ENCODE assay signal across 9 mouse cellular contexts in genomic region chr7:24299823-24300481, GRCm38 (mm10). TPM values are rescaled to one million over a fixed set of nuclear protein-coding genes. Genes with fewer than 3 reads are reported as not detected.
A peak's percentile ranks its signal among the peaks of the same experiment; 100 is the strongest.
DNase-seq lines count a peak whose midpoint lies in the region; ATAC-seq lines count a peak whose summit lies in the region.
"Had no signal": no experiment of that assay in that cellular context is flagged by ENCODE, and none has a peak within 500 bp of the region (broad histone marks: within the 10 kb centered on the region; RNA-seq: fewer than 3 reads in every experiment).

No protein-coding gene starts in this region.

- peak overlapping the region; percentile 79 for H3K4me3 ChIP-seq in kidney, embryonic 15.5 days (replicated peaks)
- peak overlapping the region; percentile 51 for H3K4me3 ChIP-seq in midbrain, embryonic 11.5 days (ENCODE audit: low read depth, low read length)

- peaks cover 54% of the 10 kb centered on the region for H3K36me3 ChIP-seq in kidney, embryonic 15.5 days
- H3K36me3 ChIP-seq in midbrain, embryonic 11.5 days (ENCODE audit: control insufficient read depth, insufficient read depth, low read length), result peaks cover 12% of the 10 kb centered on the region

- peak; percentile 29 for DNase-seq in right cerebral cortex, postnatal 4 days
- no peak for DNase-seq in right cerebral cortex, postnatal 14 days
- DNase-seq in cerebellum, adult 9-11 months, result peak; percentile 75
- peak; percentile 91 for DNase-seq in midbrain, embryonic 11.5 days (ENCODE audit: low spot score, missing footprints)
- DNase-seq in adipocyte (ENCODE audit: low spot score), result no peak

- peak overlapping the region; percentile 52 for H3K9ac ChIP-seq in kidney, embryonic 15.5 days
- H3K9ac ChIP-seq in midbrain, embryonic 11.5 days (ENCODE audit: low read length), result peak overlapping the region; percentile 72

- under 1% methylated on average over 18 of the region's 18 CpGs for WGBS in kidney, embryonic 15.5 days
- under 1% methylated on average over 18 of the region's 18 CpGs for WGBS in midbrain, embryonic 11.5 days

- peak overlapping the region; percentile 97 for H3K27ac ChIP-seq in kidney, embryonic 15.5 days
- peak overlapping the region; percentile 30; the same call in 1 of the 2 replicates for H3K27ac ChIP-seq in midbrain, embryonic 11.5 days (ENCODE audit: low read depth, low read length)

- peak; percentile 36; the same call in 1 of the 2 replicates for ATAC-seq in granulocyte monocyte progenitor cell, adult 5-6 weeks (replicated peaks; ENCODE audit: poor library complexity, severe bottlenecking)
- ATAC-seq in kidney, embryonic 15.5 days (replicated peaks; ENCODE audit: low FRiP score), result peak; percentile 12; the same call in 1 of the 2 replicates
- peak; percentile 45 for ATAC-seq in midbrain, embryonic 11.5 days (ENCODE audit: low FRiP score)
- no peak for ATAC-seq in inflammation-experienced regulatory T-cells, adult 6 months

- peak overlapping the region; percentile 89 for H3K4me2 ChIP-seq in kidney, embryonic 15.5 days
- peak overlapping the region; percentile 89 for H3K4me2 ChIP-seq in midbrain, embryonic 11.5 days

- H3K4me1 ChIP-seq in kidney, embryonic 15.5 days, result peaks cover 24% of the 10 kb centered on the region
- peaks cover 15% of the 10 kb centered on the region for H3K4me1 ChIP-seq in midbrain, embryonic 11.5 days (ENCODE audit: control insufficient read depth, insufficient read depth, low read length)

- H3K27me3 ChIP-seq in kidney, embryonic 15.5 days, result no peaks in the 10 kb centered on the region
- no peaks in the 10 kb centered on the region for H3K27me3 ChIP-seq in midbrain, embryonic 11.5 days (ENCODE audit: control insufficient read depth, insufficient read depth, low read length)

- H3K9me3 ChIP-seq in kidney, embryonic 15.5 days (replicated peaks), result no peaks in the 10 kb centered on the region
- H3K9me3 ChIP-seq in midbrain, embryonic 11.5 days (ENCODE audit: control insufficient read depth, low read length), result no peaks in the 10 kb centered on the region

RNA-seq across cellular contexts. Expression of gene Zfp61, which starts 1.1 kb away (rescaled TPM):
- 16.5 and 16.8 TPM in 2 replicates for total RNA-seq in granulocyte monocyte progenitor cell, adult 5-6 weeks (2014; fragmentation: Nextera tagmentation)
- total RNA-seq in granulocyte monocyte progenitor cell, adult 5-6 weeks (2017), result 16.7 and 27.7 TPM in 2 replicates
- polyA plus RNA-seq in kidney, embryonic 15.5 days (2015; fragmentation: Nextera tagmentation; extraction: Ambion mirVana), result 40.0 and 43.9 TPM in 2 replicates
- polyA plus RNA-seq in midbrain, embryonic 11.5 days (2014; fragmentation: Nextera tagmentation; extraction: Ambion mirVana), result 37.1 and 40.8 TPM in 2 replicates
- 10 to 100 TPM; 10.4 to 20.6 (median 19.0) TPM for polyA plus RNA-seq in inflammation-experienced regulatory T-cells, adult 6 months (2017; shearing (Covaris generic))

RNA-seq across cellular contexts. Expression of gene Zfp94, which starts 16.5 kb away (rescaled TPM):
- total RNA-seq in granulocyte monocyte progenitor cell, adult 5-6 weeks (2014; fragmentation: Nextera tagmentation), result 5.8 and 6.0 TPM in 2 replicates
- 2.0 and 3.4 TPM in 2 replicates for total RNA-seq in granulocyte monocyte progenitor cell, adult 5-6 weeks (2017)
- 11.3 and 12.1 TPM in 2 replicates for polyA plus RNA-seq in kidney, embryonic 15.5 days (2015; fragmentation: Nextera tagmentation; extraction: Ambion mirVana)
- 13.0 and 14.3 TPM in 2 replicates for polyA plus RNA-seq in midbrain, embryonic 11.5 days (2014; fragmentation: Nextera tagmentation; extraction: Ambion mirVana)
- polyA plus RNA-seq in inflammation-experienced regulatory T-cells, adult 6 months (2017; shearing (Covaris generic)), result 10 to 100 TPM in 2 of 3 experiments, 1 to 10 TPM in 1; 6.6 to 13.0 (median 12.6) TPM

RNA-seq across cellular contexts. Expression of gene Zfp93, which starts 29.7 kb away (rescaled TPM):
- 1.3 and 3.9 TPM in 2 replicates for total RNA-seq in granulocyte monocyte progenitor cell, adult 5-6 weeks (2014; fragmentation: Nextera tagmentation)
- total RNA-seq in granulocyte monocyte progenitor cell, adult 5-6 weeks (2017), result 1.1 and 3.0 TPM in 2 replicates
- polyA plus RNA-seq in kidney, embryonic 15.5 days (2015; fragmentation: Nextera tagmentation; extraction: Ambion mirVana), result 10.7 and 11.5 TPM in 2 replicates
- polyA plus RNA-seq in midbrain, embryonic 11.5 days (2014; fragmentation: Nextera tagmentation; extraction: Ambion mirVana), result 7.1 and 8.8 TPM in 2 replicates
- polyA plus RNA-seq in inflammation-experienced regulatory T-cells, adult 6 months (2017; shearing (Covaris generic)), result 1 to 10 TPM; 2.1 to 2.3 (median 2.2) TPM

RNA-seq across cellular contexts. Expression of gene Tescl, which starts 33.8 kb away (rescaled TPM):
- total RNA-seq in granulocyte monocyte progenitor cell, adult 5-6 weeks (2014; fragmentation: Nextera tagmentation), result not detected in 2 replicates
- not detected in 2 replicates for total RNA-seq in granulocyte monocyte progenitor cell, adult 5-6 weeks (2017)
- polyA plus RNA-seq in kidney, embryonic 15.5 days (2015; fragmentation: Nextera tagmentation; extraction: Ambion mirVana), result 0.43 TPM in 1 of 2 replicates, not detected in the other
- polyA plus RNA-seq in midbrain, embryonic 11.5 days (2014; fragmentation: Nextera tagmentation; extraction: Ambion mirVana), result 0.26 TPM in 1 of 2 replicates, not detected in the other
- polyA plus RNA-seq in inflammation-experienced regulatory T-cells, adult 6 months (2017; shearing (Covaris generic)), result not detected
- total RNA-seq: neutrophil, adult 5-6 weeks had no signal

RNA-seq across cellular contexts. Expression of gene Zfp108, which starts 45.4 kb away (rescaled TPM):
- 1.5 and 3.1 TPM in 2 replicates for total RNA-seq in granulocyte monocyte progenitor cell, adult 5-6 weeks (2014; fragmentation: Nextera tagmentation)
- total RNA-seq in granulocyte monocyte progenitor cell, adult 5-6 weeks (2017), result 2.6 and 3.3 TPM in 2 replicates
- polyA plus RNA-seq in kidney, embryonic 15.5 days (2015; fragmentation: Nextera tagmentation; extraction: Ambion mirVana), result 3.6 and 4.2 TPM in 2 replicates
- 2.5 and 2.7 TPM in 2 replicates for polyA plus RNA-seq in midbrain, embryonic 11.5 days (2014; fragmentation: Nextera tagmentation; extraction: Ambion mirVana)
- polyA plus RNA-seq in inflammation-experienced regulatory T-cells, adult 6 months (2017; shearing (Covaris generic)), result under 1 TPM in 1 of 3 experiments, not detected in 2; 0.29 TPM

Comparison
In these comparisons a context has a peak if more than half of its experiments do, and no peak if none do; other contexts are left out.
1. DNase-seq: peak in right cerebral cortex, postnatal 4 days (single experiment), cerebellum, adult 9-11 months (single experiment) and midbrain, embryonic 11.5 days (single experiment); none in right cerebral cortex, postnatal 14 days (single experiment) and adipocyte (single experiment).